Mouse (Mus musculus) intestine, embryonic 15.5 days (tissue): ENCODE results near the gene Eml3. TPM values are rescaled to one million over a fixed set of nuclear protein-coding genes. Genes with fewer than 3 reads are reported as not detected.

ENCODE experiments used
- ATAC-seq: fragments of 200-750 bp; cut with Nextera tagmentation; 2 replicates; pipeline ENCODE4 v1.8.0; 2017; ENCODE audit warnings: moderate TSS enrichment, moderate library complexity
- H3K27ac ChIP-seq: fragments of 300-500 bp; sonication (generic); 2 replicates; pipeline ENCODE4 v1.5.1; 2015; ENCODE audit warnings: mild to moderate bottlenecking, inconsistent platforms
- H3K27me3 ChIP-seq: fragments of 300-500 bp; sonication (generic); replicated peaks from 2 replicates; pipeline ENCODE4 v1.6.1; 2015; ENCODE audit warnings: inconsistent platforms
- H3K36me3 ChIP-seq: fragments of 300-500 bp; sonication (generic); 2 replicates; pipeline ENCODE4 v1.6.1; 2015; ENCODE audit warnings: inconsistent platforms
- H3K4me1 ChIP-seq: fragments of 300-500 bp; sonication (generic); replicated peaks from 2 replicates; pipeline ENCODE4 v1.6.1; 2015; ENCODE audit warnings: inconsistent platforms
- H3K4me2 ChIP-seq: fragments of 300-500 bp; sonication (generic); replicated peaks from 2 replicates; pipeline ENCODE4 v1.6.1; 2015; ENCODE audit warnings: mild to moderate bottlenecking, inconsistent platforms
- H3K4me3 ChIP-seq: fragments of 300-500 bp; sonication (generic); replicated peaks from 2 replicates; pipeline ENCODE4 v1.5.1; 2015; ENCODE audit warnings: inconsistent platforms
- H3K9ac ChIP-seq: fragments of 300-500 bp; sonication (generic); 2 replicates; pipeline ENCODE4 v1.6.1; 2015; ENCODE audit warnings: inconsistent platforms
- H3K9me3 ChIP-seq: fragments of 300-500 bp; sonication (generic); 2 replicates; pipeline ENCODE4 v1.6.1; 2016; ENCODE audit warnings: inconsistent platforms
- WGBS: fragments of 180-500 bp; shearing (Covaris S2); methylation state at CpG from one replicate; pipeline ENCODE4 v1.1.7; 2015; 5-methylcytosine and 5-hydroxymethylcytosine counted together
- polyA plus RNA-seq: library from polyadenylated mRNA; unstranded; fragments of >200 nt; fragmentation: Nextera tagmentation; extraction: Ambion mirVana; gene quantifications from 2 replicates; pipeline ENCODE4 v1.2.1, GENCODE M21; 2015

Gene Eml3
- polyA plus RNA-seq, 1 experiment from 2014 or later: 24.2 TPM

GRCm38 (mm10) chr19:8942276-8942964, 13.1 kb downstream of the Eml3 start:
- Histone ChIP-seq H3K27ac (peak overlapping the region; percentile 99), H3K9me3 (no peaks in the 10 kb centered on the region), H3K4me1 (peaks cover 29% of the 10 kb centered on the region), H3K27me3 (no peaks in the 10 kb centered on the region), H3K9ac (peak overlapping the region; percentile 99), H3K4me3 (peak overlapping the region; percentile 96), H3K4me2 (peak overlapping the region; percentile 69), H3K36me3 (peaks cover 21% of the 10 kb centered on the region)
- ATAC-seq: peak; percentile 71
- 0% methylated on average over 46 of the region's 46 CpGs for WGBS

GRCm38 (mm10) chr19:8943047-8943446, 13.7 kb downstream of the Eml3 start:
- peaks cover 29% of the 10 kb centered on the region for H3K4me1 ChIP-seq
- peaks cover 25% of the 10 kb centered on the region for H3K36me3 ChIP-seq
- H3K9ac ChIP-seq: peak overlapping the region; percentile 99
- no peak for ATAC-seq
- H3K27me3 ChIP-seq: no peaks in the 10 kb centered on the region
- H3K4me3 ChIP-seq: peak overlapping the region; percentile 96
- H3K9me3 ChIP-seq: no peaks in the 10 kb centered on the region
- 53% methylated on average over 2 of the region's 2 CpGs for WGBS
- no peak overlapping the region for H3K27ac ChIP-seq
- H3K4me2 ChIP-seq: peak overlapping the region; percentile 69

DNA sequence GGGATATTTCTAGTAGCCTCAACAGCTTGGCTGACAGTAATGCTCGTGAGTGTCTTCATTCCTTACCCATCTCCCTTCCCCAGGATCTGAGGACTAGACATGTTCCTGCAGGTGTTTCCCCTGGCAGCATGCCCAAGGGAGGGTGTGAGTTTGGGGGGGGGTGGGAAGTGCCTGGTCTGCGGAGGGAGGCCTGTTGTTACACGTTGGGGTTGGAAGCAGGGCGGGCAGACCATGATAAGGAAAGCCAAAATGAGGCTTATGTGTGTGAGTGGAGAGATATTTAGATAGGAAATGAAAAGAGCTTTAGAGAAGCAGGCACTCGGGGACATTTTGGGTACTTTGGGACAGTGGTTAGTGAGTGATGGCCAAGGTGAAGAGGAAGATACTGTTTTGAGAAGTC, 14.7 kb downstream of the Eml3 start:
- H3K27me3 ChIP-seq: no peaks in the 10 kb centered on the region
- 23% methylated on average over 5 of the region's 5 CpGs for WGBS
- H3K4me3 ChIP-seq: peak overlapping the region; percentile 96
- peak overlapping the region; percentile 69 for H3K4me2 ChIP-seq
- H3K9me3 ChIP-seq: no peaks in the 10 kb centered on the region
- peaks cover 35% of the 10 kb centered on the region for H3K36me3 ChIP-seq
- 0 out of 2 replicates have a peak overlapping the region, but pooled peaks have one; percentile 15 for H3K9ac ChIP-seq
- ATAC-seq: no peak
- peak overlapping the region; percentile 19; the same call in 1 of the 2 replicates for H3K27ac ChIP-seq
- H3K4me1 ChIP-seq: peaks cover 29% of the 10 kb centered on the region

DNA sequence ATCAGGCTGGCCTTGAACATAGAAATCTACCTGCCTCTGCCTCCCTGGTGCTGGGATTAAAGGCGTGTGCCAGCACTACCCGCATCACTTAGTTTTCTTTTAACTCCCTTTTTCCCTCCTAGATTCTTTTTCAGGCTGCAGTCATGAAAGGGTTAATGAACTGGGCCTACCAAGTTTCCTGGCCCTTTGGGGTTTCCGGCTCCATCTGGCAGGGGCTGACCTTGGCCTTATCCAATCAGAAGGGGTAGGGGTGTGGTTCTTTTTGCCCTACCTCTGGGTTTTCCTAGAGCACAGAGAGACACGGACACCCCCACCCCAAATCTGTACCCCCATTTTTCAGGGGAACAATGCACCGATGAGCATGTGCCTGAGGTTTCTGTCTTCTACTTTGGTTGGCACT, 15.4 kb downstream of the Eml3 start:
- ATAC-seq: no peak
- WGBS: 21% methylated on average over 5 of the region's 5 CpGs
- peaks cover 38% of the 10 kb centered on the region for H3K36me3 ChIP-seq

GRCm38 (mm10) chr19:8945251-8945650, 15.9 kb downstream of the Eml3 start:
- Histone ChIP-seq H3K27ac (peak overlapping the region; percentile 36; the same call in 1 of the 2 replicates), H3K36me3 (peaks cover 41% of the 10 kb centered on the region)

More for the DNA sequence above, 15.4 kb downstream of the Eml3 start:
- H3K4me3 ChIP-seq: peak overlapping the region; percentile 24
- no peaks in the 10 kb centered on the region for H3K9me3 ChIP-seq
- H3K27ac ChIP-seq: peak overlapping the region; percentile 36; the same call in 1 of the 2 replicates
- H3K9ac ChIP-seq: peak overlapping the region; percentile 26
- peaks cover 29% of the 10 kb centered on the region for H3K4me1 ChIP-seq
- H3K27me3 ChIP-seq: no peaks in the 10 kb centered on the region
- H3K4me2 ChIP-seq: peak overlapping the region; percentile 69

DNA sequence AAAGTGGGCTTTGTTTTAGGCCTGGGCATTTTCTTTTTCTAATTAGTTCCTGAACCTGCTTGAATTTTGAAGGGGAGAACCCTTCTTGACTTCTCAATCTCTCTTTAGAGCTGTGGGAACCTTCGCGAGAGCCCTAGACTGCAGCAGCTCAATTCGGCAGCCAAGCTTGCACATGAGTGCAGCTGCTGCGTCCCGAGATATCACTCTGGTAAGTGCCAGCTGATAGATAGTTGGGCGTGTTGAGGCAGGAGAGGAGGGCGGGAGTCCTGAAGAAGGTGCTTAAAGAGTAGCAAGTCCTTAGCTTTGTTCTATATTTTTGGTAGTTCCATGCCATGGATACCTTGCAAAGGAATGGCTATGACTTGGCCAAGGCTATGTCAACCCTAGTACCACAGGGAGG, 17.6 kb downstream of the Eml3 start:
- Histone ChIP-seq H3K36me3 (peaks cover 54% of the 10 kb centered on the region), H3K9me3 (no peaks in the 10 kb centered on the region), H3K9ac (no peak overlapping the region), H3K27me3 (no peaks in the 10 kb centered on the region), H3K4me2 (no peak overlapping the region), H3K27ac (no peak overlapping the region), H3K4me1 (peaks cover 18% of the 10 kb centered on the region), H3K4me3 (no peak overlapping the region)
- no peak for ATAC-seq
- 92% methylated on average over 7 of the region's 7 CpGs for WGBS

More at GRCm38 (mm10) chr19:8945251-8945650, 15.9 kb downstream of the Eml3 start:
- WGBS: 76% methylated on average over 6 of the region's 6 CpGs
- peak overlapping the region; percentile 24 for H3K4me3 ChIP-seq
- H3K4me1 ChIP-seq: peaks cover 29% of the 10 kb centered on the region
- H3K9me3 ChIP-seq: no peaks in the 10 kb centered on the region
- H3K27me3 ChIP-seq: no peaks in the 10 kb centered on the region
- peak overlapping the region; percentile 69 for H3K4me2 ChIP-seq
- ATAC-seq: no peak
- H3K9ac ChIP-seq: peak overlapping the region; percentile 26

- Histone ChIP-seq H3K4me2 (no peak overlapping the region), H3K4me3 (no peak overlapping the region), H3K9me3 (no peaks in the 10 kb centered on the region), H3K4me1 (peaks cover 10% of the 10 kb centered on the region), H3K9ac (no peak overlapping the region), H3K27ac (no peak overlapping the region), H3K27me3 (no peaks in the 10 kb centered on the region), H3K36me3 (peaks cover 54% of the 10 kb centered on the region)
- ATAC-seq: no peak
- WGBS: 93% methylated on average over 5 of the region's 5 CpGs
Measured at GRCm38 (mm10) chr19:8950190-8950589, 20.8 kb downstream of the Eml3 start.

DNA sequence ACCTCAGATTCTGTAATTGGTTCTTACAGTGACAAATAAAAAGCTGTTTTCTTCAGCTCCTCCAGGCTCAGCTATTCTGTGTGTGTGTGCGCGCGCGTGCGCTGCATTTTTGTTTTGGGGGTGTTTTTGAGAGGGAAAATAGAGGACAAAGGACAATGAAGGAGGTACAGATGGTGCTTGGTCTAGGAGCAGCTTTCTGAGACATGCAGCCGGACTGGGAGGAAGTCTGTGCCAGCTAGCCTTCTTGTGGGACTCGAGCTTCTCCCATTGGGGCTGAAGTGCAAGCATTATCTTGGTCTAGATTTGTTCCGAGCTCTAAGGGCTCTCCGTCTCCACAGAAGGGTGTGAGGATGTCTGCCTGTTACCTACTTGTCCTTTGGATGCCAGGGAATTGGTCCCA, 22.9 kb downstream of the Eml3 start:
- H3K36me3 ChIP-seq: peaks cover 36% of the 10 kb centered on the region

GRCm38 (mm10) chr19:8953135-8954039, 24.0 kb downstream of the Eml3 start, which contains the start of gene Tut1:
Tut1 (plus strand) TSS chr19:8953847.
- peaks cover 10% of the 10 kb centered on the region for H3K4me1 ChIP-seq
- H3K9ac ChIP-seq: peak within 1 kb of the TSS; percentile 65
- H3K27me3 ChIP-seq: no peaks in the 10 kb centered on the region
- peaks cover 28% of the 10 kb centered on the region for H3K36me3 ChIP-seq
- WGBS: 3% methylated on average over 46 of the region's 46 CpGs
- peak within 1 kb of the TSS; percentile 75 for H3K4me2 ChIP-seq
- peak within 1 kb of the TSS; percentile 81 for H3K27ac ChIP-seq
- H3K4me3 ChIP-seq: peak within 1 kb of the TSS; percentile 70
- no peaks in the 10 kb centered on the region for H3K9me3 ChIP-seq
- peak; percentile 97 for ATAC-seq

More for the DNA sequence above, 22.9 kb downstream of the Eml3 start:
- 0 out of 2 replicates have a peak overlapping the region, but pooled peaks have one; percentile 64 for H3K4me2 ChIP-seq
- 83% methylated on average over 9 of the region's 9 CpGs for WGBS
- H3K4me1 ChIP-seq: peaks cover 10% of the 10 kb centered on the region
- H3K27ac ChIP-seq: no peak overlapping the region
- no peak overlapping the region for H3K4me3 ChIP-seq
- no peaks in the 10 kb centered on the region for H3K9me3 ChIP-seq
- 0 out of 2 replicates have a peak overlapping the region, but pooled peaks have one; percentile 5 for H3K9ac ChIP-seq
- ATAC-seq: no peak
- no peaks in the 10 kb centered on the region for H3K27me3 ChIP-seq

DNA sequence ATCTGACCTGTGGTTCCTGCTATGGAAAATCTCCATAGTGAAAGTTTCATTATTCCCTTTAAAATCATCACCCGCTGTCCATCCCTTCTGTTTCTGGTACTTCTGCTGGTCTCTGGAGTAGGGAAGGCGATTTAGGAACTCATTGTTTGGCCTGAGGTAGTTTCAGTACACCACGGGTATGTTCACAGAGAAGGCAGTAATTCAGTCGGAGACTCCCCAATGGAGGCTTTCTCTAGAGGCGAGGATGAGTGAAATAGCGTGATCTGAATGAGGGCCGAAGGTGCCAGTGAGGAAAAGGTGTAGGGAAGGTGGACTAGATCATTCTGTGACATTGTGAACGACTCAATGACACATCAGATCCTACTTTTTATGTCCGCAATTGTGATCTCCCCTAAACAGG, 24.8 kb downstream of the Eml3 start:
- 0 out of 2 replicates have a peak, but pooled peaks have one; percentile 1 for ATAC-seq
- Histone ChIP-seq H3K4me1 (peaks cover 10% of the 10 kb centered on the region), H3K4me2 (peak overlapping the region; percentile 75), H3K9ac (peak overlapping the region; percentile 65), H3K27me3 (no peaks in the 10 kb centered on the region), H3K4me3 (peak overlapping the region; percentile 70), H3K9me3 (no peaks in the 10 kb centered on the region), H3K36me3 (peaks cover 23% of the 10 kb centered on the region), H3K27ac (peak overlapping the region; percentile 81)
- WGBS: 7% methylated on average over 9 of the region's 9 CpGs

GRCm38 (mm10) chr19:8962256-8962655, 32.9 kb downstream of the Eml3 start:
- Histone ChIP-seq H3K4me2 (no peak overlapping the region), H3K27me3 (no peaks in the 10 kb centered on the region), H3K9ac (no peak overlapping the region), H3K27ac (no peak overlapping the region), H3K9me3 (no peaks in the 10 kb centered on the region), H3K36me3 (peaks cover 36% of the 10 kb centered on the region), H3K4me3 (no peak overlapping the region), H3K4me1 (peaks cover 6% of the 10 kb centered on the region)
- no peak for ATAC-seq
- WGBS: 94% methylated on average over 2 of the region's 2 CpGs

- no peak for ATAC-seq
- no peak overlapping the region; the same call in 1 of the 2 replicates for H3K4me2 ChIP-seq
- H3K9ac ChIP-seq: peak overlapping the region; percentile 52; the same call in 1 of the 2 replicates
- H3K27ac ChIP-seq: no peak overlapping the region
- no peaks in the 10 kb centered on the region for H3K9me3 ChIP-seq
- H3K36me3 ChIP-seq: peaks cover 30% of the 10 kb centered on the region
- H3K27me3 ChIP-seq: no peaks in the 10 kb centered on the region
- H3K4me3 ChIP-seq: no peak overlapping the region
- H3K4me1 ChIP-seq: peaks cover 9% of the 10 kb centered on the region
- WGBS: 84% methylated on average over 11 of the region's 11 CpGs
Measured at GRCm38 (mm10) chr19:8965075-8965474, 35.7 kb downstream of the Eml3 start.
